Mouse (Mus musculus): ENCODE results near the gene Ccdc17. TPM values are rescaled to one million over a fixed set of nuclear protein-coding genes. Genes with fewer than 3 reads are reported as not detected.

Ccdc17 gene
- polyA plus RNA-seq (2017; shearing (Covaris generic)) = 10 to 100 TPM in 2 of 3 experiments, 1 to 10 TPM in 1; 8.5 to 18.5 (median 16.4) TPM

DNA sequence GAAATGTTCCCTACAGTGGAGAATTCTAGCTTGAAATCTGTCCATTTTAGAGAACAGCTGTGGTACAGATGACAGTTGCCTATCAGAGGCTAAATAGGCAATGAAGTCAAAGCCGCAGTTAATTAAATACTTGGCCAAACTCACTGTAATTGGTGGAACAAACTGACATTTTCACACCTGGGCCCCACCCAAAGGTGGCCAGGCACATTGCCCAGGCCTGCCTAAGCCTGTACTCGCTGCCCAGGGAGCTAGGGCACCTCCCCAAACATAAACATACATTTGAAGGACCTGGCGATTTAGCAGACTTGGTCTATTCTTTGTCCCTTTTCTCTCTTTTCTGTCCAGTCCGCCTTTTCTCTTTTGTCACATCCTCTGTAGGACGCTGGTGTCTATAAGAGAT is at the start of gene Ccdc17:
TSS of gene Ccdc17 (plus strand) at position 276 of the 400 bp plus-strand sequence.
- no peak for ATAC-seq

DNA sequence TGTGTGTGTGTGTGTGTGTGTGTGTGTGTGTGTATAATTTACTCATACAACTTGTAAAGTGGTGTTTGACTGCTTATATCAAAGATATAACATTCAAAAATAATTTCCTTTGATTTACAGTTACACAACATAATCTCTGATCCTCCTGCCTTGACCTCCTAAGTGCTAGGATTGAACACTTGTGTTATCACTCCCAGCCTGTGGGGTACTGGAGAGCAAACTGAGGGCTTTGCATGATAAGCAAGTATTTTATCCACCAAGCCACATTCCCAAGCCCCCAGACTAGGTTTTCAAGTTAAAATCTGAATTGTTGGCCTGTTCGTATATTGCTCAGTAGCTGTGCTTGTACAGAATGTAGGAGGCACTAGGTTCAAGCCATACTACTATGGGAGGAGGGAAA is 46.0 kb upstream of the Ccdc17 start:
- ATAC-seq = no peak

DNA sequence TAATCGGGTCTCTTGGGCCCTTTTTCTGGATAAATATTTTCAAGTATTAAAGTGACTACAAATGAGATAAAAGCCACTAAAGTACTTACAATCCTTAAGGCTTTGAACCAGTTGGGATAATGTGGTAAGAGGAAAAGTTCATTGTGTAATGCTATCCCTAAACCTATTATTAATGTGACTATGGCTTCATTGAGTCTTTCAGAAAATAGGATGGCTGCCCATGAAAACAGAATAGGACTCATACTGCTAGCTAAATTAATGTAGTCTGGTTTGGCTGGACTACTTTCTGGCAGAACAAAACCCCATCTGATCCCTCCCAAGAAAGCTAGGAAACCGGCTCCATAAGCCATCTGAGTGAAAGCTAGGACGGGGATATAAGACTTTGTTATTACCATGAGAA is 43.4 kb upstream of the Ccdc17 start:
- no peak for ATAC-seq

DNA sequence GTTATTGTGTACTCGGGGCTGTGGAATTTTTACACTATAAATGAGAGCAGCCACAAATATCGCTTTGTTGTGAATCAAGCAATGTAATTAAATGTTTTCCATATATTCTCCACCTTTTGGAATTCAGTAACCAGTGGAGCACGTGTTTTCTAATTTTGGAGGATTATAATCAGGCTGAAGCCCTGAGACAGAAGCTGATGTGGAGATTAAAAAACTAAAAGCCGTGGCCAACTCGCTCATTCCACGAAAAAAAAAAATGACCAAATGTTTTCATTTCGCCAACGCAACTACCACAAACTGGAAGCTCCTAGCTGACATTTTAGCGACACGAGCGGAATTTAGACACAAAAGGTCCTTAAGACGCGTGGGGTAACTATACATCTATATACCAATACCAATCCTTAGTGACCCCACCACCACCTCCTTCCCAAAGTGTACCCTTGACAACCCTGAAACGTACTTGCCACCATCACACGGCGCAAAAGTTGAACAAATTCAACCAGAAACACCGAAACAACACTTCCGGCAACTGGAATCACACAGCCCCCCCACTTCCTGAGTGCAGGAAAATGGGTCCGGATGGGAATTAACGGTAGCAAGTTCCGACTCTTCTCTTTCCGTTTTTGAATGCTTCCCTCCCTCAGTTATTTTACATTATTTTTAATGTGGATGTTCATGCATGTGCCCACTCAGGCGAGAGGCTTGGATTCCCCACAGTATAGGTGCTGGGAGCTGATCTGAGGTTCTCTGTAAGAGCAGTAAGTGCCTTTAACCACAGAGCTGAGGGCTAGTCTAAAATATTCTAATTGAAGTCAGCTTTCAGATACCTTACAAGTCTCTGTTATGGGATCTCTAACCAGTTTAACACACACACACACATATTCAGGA is 40.8 kb upstream of the Ccdc17 start, which contains the start of gene Tmem69:
TSS of gene Tmem69 (minus strand) at position 524 of the 888 bp plus-strand sequence.
- no peak for ATAC-seq

DNA sequence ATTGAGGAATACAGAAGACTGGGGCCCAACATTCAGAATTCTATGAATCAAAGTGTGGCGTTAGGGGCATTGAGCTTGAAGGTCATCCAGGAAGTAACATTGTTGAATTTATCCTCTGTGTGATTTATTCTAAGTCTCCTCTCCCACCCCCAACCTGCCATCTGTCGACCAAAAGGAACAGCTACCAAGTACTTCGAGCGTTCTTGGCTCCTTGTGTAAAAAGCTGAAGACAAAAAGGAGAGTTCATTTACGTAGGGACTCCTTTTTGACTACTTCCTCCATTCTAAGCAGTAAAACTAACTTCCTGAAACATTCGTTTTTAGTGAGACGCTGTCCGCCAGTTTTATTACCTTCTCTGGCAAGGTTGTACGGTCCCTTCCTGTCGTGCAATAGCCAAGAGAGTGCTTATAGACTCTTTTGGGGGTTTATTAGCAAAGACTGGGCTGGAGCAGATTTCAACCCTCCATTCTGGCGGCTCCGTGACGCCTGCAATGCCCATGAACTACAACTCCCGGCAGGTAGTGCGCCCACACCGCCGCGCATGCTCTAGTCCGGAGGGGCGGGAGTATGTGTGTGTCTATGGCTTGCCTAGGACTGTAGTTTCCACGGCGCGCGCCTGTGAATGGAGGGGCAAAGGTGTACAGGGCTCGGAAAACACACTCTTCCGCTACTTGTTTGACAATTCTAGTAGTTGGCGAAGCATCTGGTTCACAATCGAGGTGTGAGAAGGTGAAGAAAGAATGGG is 39.7 kb upstream of the Ccdc17 start:
- peak; percentile 83 for ATAC-seq

DNA sequence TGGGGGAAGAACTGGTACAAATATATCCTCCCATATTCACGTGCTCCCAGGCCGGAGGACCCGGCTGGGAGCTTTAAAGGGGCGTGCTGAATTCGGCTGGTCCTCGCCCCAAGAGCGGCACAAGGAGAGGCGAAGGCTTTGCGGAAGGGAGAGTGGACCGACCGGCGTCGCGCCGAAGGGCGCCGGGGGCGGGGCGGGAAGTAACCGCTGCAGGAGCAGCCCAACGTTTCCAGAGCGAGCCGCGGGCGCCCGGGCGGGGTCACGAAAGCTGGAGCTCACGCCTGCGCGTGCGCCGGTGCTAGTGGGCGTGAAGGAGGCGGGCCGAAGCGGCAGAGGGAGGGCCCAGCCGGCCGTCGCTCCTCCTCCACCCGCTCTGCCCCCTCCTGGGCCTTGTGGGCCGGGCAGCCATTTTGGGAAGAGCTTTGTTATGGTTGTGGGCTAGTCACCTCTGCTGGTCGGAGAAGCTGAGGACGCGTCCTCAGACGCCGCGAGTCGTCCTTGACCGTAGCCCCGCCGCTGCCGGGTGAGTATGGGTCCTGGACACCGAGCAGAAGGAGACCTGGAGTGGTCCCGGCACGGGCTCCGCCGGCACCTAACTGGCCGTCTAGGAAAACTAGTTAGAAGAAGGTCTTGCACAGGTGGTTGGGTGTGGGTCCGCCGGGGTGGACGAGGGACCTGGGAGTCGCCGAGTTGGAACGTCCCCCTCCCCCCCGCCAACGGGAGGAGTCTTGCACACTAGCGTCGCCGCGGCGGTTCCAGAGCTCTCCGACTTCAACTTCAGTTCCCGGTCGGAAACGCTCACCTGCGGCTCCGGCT is 38.9 kb upstream of the Ccdc17 start, which contains the start of gene Gpbp1l1:
TSS of gene Gpbp1l1 (plus strand) at position 353 of the 816 bp plus-strand sequence.
- peak; percentile 77 for ATAC-seq

DNA sequence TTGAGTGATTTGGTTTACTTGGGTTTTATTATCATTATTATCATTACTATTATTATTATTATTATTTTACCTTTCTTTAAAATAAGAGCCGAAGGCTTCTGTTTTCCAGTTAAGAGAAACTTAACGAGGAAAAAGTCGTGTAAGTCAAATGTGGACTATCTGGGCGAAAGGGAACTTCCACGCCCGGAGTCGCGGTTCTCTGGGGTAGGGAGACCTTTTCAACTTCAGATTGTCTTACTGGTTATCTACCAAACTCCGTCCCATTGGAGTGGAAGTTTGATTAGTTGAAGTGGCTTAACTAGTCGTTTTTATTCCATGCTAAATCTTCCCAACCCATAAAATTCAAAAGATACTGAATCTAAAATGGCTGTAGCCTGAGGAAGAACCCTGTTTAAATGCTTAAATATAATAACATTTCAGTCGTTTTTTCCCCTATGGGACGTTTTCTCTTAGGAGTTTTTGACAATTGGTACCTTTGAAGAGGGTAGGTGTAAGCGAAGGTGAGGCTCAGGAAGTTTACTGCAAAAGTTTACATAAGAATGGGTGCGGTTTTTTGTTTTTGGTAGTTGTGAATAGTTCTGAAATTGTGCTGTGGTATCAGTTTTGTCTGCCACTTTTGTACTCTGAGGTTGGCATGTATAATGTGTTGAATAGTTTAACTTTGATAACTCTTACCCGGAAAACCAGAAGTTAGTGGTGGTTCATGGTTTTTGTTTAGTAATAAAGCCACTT is 38.1 kb upstream of the Ccdc17 start:
- no peak for ATAC-seq

DNA sequence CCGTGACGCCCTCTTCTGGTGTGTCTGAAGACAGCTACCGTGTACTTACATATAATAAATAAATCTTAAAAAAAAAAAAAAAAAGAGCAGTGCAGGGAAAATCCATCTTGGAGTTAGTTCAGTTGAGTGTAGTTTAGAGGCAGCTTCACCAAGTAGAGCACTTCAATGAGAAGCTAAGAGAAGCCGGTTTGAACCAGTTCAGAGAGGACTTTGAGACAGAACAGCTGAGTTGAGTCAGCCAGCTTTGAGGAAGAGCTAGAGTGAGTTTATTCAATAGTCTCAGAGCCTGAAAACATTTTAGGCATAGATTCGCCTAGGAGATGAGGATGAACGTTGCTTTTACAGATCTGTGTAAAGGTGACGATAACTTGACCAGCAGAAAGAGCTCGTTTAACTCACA is 661 bp upstream of the Ccdc17 start:
- no peak for ATAC-seq

DNA sequence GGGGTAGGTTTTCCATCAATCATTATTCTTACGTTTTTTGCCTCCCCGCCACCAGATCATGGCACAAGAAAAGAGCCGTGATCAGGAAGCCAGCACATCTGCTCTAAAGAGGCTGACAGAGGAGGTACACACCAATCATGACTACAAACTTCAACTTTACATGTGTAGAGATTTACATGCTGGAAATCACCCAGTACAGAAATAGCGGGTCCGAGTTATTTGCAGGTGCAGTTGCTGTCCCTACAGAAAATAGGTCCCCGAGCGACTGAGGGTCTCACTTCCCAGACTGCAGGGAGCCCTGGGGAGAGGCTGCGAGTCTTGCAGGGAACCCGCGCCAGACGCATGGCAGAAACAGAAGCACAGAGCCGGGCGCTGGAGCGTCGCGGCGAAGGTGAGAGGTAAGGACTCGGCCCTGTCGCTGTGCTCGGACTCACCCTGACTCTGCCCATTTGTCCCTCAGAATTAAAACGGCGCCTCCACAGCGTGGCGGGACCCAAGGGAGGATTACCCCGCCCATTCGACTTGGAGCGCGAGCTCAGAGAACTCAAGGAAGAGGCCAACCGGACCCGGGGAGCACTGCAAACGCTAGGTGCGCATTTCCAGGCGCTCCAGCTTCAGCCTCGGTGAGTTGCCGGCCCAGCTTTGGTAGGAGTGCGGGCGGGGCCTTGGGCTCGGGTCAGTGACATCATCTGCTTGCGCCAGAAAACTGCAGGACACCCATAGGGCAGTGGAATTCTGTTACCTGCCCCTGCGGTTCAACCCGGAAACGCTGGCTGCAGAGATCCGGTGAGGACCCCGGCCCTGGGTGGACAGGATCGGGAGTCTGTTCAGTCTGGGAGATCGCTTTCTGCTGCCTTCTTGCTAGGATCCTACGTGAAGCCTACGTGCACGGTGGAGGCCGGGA is 776 bp downstream of the Ccdc17 start:
- peak; percentile 93 for ATAC-seq

DNA sequence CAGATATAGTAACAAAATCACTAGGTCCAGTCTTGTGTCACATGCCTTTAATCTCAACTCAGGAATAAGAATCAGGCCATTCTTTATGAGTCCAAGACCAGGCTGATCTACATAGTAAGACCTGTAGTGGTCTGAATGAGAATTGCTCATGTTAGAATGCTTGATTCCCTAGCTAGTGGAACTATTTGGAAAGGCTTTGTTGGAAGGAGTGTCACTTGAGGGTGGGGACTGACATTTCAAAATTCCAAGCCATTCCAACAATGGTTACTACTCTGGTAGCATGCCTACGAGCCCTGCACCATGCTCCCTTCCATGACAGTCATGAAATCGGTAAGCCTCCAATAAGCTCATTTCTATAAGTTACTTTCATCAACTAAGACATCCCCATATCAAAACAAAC is 16.2 kb downstream of the Ccdc17 start:
- ATAC-seq = no peak

DNA sequence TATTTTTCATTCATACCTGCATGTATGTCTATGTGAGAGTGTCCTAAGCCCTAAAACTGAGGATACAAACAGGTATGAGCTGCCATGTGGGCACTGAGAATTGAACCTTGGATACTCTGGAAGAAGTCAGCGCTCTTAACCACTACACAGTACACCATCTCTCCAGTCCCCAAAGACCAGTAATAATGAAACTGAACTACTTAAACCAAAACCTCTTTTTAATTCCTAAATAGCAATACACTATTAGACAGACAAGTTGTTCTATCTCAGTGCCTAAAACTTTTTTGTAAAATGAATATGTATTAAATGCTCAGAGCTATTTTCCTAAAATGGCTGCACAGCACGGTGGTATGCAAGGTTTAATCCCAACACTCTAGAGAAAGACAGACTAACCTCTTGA is 18.8 kb downstream of the Ccdc17 start:
- no peak for ATAC-seq

DNA sequence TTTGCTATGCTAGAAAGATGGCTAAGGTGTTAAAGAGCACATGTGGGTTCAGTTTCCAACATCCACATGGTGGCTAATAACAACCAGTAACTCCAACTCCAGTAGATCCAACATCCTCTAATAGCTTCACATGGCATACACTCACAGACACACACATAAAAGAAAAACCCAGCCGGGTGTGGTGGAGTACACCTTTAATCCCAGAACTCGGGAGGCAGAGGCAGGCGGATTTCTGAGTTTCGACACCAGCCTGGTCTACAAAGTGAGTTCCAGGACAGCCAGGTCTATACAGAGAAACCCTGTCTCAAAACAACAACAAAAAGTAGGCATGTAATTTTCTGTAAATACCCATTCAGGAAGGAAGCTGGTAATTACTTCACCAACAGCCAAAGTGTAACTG is 28.4 kb downstream of the Ccdc17 start:
- no peak for ATAC-seq

DNA sequence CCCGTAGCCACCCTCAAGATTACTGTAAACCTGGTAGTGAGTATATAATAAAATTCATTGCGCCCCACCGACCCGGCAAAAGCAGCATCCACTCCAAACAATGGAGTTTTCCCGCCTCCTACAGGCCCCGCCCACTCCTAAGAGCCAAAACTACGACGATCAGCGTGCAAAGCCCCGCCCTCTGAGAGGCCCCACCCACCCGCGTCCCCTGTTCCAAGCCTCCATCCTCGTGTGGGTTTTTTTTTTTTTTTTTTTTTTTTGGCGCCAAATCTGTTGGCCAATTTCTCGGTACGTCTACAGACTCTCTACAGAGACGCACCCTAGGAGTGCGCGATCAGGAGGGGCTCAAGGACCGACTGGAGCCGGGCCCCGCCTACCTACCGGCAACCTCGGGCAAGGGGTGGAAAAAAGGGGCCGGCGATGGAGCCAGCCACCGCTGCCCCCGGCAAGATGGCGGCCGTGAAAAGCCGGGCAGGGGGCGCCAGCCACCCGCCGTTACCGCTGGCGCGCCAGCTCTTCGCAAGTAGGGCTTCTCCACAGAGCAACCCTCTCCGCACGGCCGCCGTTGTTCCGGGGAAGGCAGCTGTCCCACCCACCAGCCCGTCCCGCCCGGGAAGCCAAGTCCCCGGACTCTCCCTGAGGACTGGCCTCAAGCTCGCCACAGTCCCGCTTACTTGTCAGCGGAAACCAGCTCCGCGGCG is 30.4 kb downstream of the Ccdc17 start:
- ATAC-seq = peak; percentile 57

DNA sequence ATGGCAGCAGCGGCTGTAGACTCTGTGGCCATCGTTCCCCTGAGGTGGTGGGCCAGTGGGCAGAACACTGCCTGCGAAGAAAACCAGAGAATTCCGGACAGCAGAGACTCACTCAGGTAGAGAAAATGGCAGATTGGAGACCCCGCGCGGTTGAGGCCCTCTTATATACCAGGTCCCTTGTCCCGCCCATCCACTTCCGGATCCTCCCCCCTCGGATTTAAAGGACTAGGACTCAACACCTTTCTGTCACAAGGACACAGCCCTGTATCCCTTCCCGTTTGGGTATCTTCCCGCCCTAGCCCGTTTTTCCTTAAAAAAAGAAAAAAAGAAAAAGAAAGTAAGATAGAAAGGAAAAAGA is 30.9 kb downstream of the Ccdc17 start:
- ATAC-seq = peak; percentile 80

DNA sequence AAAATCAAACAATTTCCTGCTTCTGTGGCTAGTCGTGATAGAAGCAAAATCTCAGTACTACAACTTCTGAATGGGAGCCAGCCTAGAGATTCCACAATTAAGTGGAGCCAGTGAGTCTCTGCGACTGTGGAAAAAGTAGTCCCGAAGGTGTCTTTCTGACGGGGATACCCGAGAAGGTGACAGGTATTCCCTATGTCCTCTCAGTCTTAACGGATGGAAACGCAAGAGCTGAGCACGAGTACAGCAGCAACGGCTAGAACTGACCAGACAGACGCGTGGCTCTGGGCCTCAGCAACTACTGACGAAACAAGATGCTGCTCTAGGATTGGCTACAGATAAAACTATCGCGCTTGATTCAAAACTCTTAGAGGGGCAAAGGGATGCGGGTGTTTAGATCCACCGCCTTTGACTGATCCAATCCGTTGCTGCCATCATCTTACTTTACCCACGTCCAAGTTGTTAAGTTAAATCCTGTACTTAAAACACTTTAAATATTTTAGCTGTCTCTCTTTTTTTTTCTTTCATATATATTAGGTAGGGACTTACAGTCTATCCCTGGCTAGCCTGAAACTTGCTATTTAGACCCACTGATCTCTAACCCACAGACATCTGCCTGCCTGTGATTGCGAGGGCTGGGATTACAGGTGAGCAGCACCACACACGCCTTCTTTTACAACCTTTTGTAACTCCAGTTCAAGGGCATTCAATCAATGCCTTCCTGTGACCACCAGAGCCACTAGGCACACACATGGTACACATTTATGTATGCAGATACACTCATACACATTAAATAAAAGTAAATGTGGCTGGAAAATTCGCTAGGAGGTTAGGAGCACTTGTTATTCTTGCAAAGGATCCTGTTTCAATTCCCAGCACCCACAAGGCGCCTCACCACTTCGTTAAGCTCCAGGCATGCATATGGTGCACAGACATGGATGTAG is 31.5 kb downstream of the Ccdc17 start, which contains the start of gene Nasp:
TSS of gene Nasp (minus strand) at position 220 of the 941 bp plus-strand sequence.
- ATAC-seq = peak; percentile 81

DNA sequence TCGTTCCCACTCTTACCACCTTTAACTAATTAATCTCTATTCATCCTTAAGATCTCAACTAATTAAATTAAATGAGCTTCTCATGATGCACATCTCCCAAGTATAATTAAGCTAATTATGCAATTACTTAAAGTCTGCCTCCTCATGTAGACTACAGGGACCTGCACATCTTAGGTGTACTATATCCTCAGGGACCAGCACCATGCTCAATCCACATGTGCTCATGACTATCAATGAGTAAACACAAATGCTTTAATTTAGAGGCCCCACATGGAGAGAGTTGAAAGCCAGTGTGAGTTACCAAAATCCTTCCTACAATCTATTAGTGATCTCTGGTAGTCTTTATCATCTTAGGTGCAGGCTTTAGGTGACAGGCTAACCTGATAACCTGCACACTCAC is 38.7 kb downstream of the Ccdc17 start:
- no peak for ATAC-seq

DNA sequence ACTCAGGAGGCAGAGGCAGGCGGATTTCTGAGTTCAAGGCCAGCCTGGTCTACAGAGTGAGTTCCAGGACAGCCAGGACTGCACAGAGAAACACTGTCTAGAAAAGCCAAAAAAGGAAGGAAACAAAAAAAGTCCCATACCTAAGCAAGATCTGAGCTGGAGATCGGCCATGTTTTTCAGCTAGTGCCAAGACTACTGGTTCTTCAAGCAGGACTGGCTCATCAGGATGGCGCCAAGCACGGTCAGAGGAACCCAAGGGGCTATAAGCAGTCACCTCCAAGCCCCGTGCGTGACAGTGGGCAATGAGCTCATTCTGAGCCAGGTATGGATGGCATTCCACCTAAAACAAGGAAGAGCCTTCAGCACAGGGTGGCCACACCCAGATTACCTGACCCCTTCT is 42.4 kb downstream of the Ccdc17 start:
- no peak for ATAC-seq

DNA sequence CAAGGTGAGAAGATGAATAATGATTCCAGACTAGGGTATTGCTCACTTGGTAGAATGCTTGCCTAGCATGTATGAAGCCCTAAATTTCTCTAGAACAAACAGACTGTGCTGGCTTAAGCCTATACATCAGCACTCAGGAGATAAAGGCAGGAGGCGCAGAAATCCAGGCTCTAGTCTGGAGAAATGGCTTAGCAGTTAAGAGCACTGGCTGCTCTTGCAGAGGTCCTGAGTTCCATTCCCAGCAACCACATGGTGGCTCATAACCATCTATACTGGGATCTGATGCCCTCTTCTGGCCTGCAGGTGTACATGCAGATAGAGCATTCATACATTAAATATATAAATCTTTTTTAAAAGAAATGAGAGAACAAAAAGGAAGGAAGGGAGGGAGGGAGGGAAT is 45.6 kb downstream of the Ccdc17 start:
- ATAC-seq = no peak

DNA sequence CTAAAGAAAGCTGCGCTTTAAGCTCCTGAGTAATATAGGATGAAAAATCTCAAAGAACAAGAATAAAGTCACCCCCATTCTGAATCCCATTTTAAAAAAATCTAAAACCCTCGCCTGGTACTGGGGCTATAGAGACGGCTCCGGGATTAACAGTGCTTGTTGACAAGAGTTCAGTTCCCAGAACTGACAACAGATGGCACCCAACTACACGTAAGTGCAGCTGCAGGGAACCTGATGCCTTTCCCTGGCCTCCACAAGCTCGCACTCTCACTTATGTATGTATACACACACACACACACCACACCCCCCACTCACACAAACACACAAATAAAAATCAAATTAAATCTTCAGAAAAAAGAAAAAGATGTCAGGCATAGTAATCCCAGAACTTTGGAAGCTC is 47.9 kb downstream of the Ccdc17 start:
- no peak for ATAC-seq

All from inflammation-experienced regulatory T-cells, adult 6 months (primary cell).